Mouse (Mus musculus) neural tube, embryonic 14.5 days (tissue): ENCODE measurements at regions not wholly inside any gene's neighbourhood (a gene's known extent, or its start where the extent isn't known, plus 50 kb on each side); places are given as distances from the start of the nearest gene placed in this dataset.
"Not testable (repeated sequence)": the region's sequence is repeated elsewhere in the genome, so short reads cannot be mapped to it uniquely, and the experiment has no call there.

Source experiments
- ATAC-seq: fragments of 200-750 bp; cut with Nextera tagmentation; 2 replicates; pipeline ENCODE4 v1.8.0; 2017; ENCODE audit warnings: low read depth, mild to moderate bottlenecking, moderate TSS enrichment, moderate library complexity
- H3K27ac ChIP-seq: fragments of 300-500 bp; sonication (generic); 2 replicates; pipeline ENCODE4 v1.5.1; 2014; ENCODE audit warnings: low read depth, mild to moderate bottlenecking, control low read depth, low read length, moderate library complexity, mixed read lengths
- H3K27me3 ChIP-seq: fragments of 300-500 bp; sonication (generic); 2 replicates; pipeline ENCODE4 v1.6.1; 2014; ENCODE audit warnings: low read length; ENCODE audit not compliant: control insufficient read depth, insufficient read depth
- H3K36me3 ChIP-seq: fragments of 300-500 bp; sonication (generic); 2 replicates; pipeline ENCODE4 v1.6.1; 2014; ENCODE audit warnings: low read length, mixed read lengths; ENCODE audit not compliant: control insufficient read depth, insufficient read depth
- H3K4me1 ChIP-seq: fragments of 300-500 bp; sonication (generic); 2 replicates; pipeline ENCODE4 v1.6.1; 2014; ENCODE audit warnings: low read length; ENCODE audit not compliant: control insufficient read depth, insufficient read depth
- H3K4me2 ChIP-seq: fragments of 300-500 bp; sonication (generic); 2 replicates; pipeline ENCODE4 v1.6.1; 2014; ENCODE audit warnings: mild to moderate bottlenecking, low read depth, low read length, control low read depth
- H3K4me3 ChIP-seq: fragments of 300-500 bp; sonication (generic); 2 replicates; pipeline ENCODE4 v1.5.1; 2014; ENCODE audit warnings: low read depth, low read length, control low read depth, mixed read lengths
- H3K9ac ChIP-seq: fragments of 300-500 bp; sonication (generic); replicated peaks from 2 replicates; pipeline ENCODE4 v1.6.1; 2014; ENCODE audit warnings: low read depth, mild to moderate bottlenecking, control low read depth, low read length, mixed read lengths
- H3K9me3 ChIP-seq: fragments of 300-500 bp; sonication (generic); 2 replicates; pipeline ENCODE4 v1.6.1; 2016; ENCODE audit warnings: low read length; ENCODE audit not compliant: control insufficient read depth
- WGBS: fragments of 180-500 bp; shearing (Covaris S2); extraction: QIAGEN DNeasy Blood & Tissue Kit; methylation state at CpG from one replicate; pipeline ENCODE4 v1.1.7; 2014; 5-methylcytosine and 5-hydroxymethylcytosine counted together

- peak; percentile 82 for ATAC-seq
- no peaks in the 10 kb centered on the region for H3K36me3 ChIP-seq
- H3K4me2 ChIP-seq: no peak overlapping the region
- H3K4me1 ChIP-seq: no peaks in the 10 kb centered on the region
- no peak overlapping the region for H3K4me3 ChIP-seq
- no peaks in the 10 kb centered on the region for H3K27me3 ChIP-seq
- 46% methylated on average over 19 of the region's 19 CpGs for WGBS
- H3K27ac ChIP-seq: no peak overlapping the region
- no peak overlapping the region for H3K9ac ChIP-seq
- no peaks in the 10 kb centered on the region for H3K9me3 ChIP-seq
Observed at GRCm38 (mm10) chr7:125166881-125167351, 277.6 kb upstream of the Kdm8 start.

GRCm38 (mm10) chr7:125167666-125168065, 276.8 kb upstream of the Kdm8 start:
- no peak overlapping the region for H3K9ac ChIP-seq
- no peaks in the 10 kb centered on the region for H3K9me3 ChIP-seq
- no peaks in the 10 kb centered on the region for H3K27me3 ChIP-seq
- H3K4me2 ChIP-seq: no peak overlapping the region
- no peak for ATAC-seq
- H3K36me3 ChIP-seq: no peaks in the 10 kb centered on the region
- WGBS: 91% methylated on average over 4 of the region's 4 CpGs
- H3K27ac ChIP-seq: no peak overlapping the region
- no peak overlapping the region for H3K4me3 ChIP-seq
- H3K4me1 ChIP-seq: no peaks in the 10 kb centered on the region

GRCm38 (mm10) chr7:125181548-125181947, 262.9 kb upstream of the Kdm8 start:
- Histone ChIP-seq H3K4me3 (no peak overlapping the region), H3K4me2 (no peak overlapping the region)
- ATAC-seq: no peak

GRCm38 (mm10) chr7:125182266-125182665, 262.2 kb upstream of the Kdm8 start:
- Histone ChIP-seq H3K4me2 (no peak overlapping the region), H3K9me3 (no peaks in the 10 kb centered on the region), H3K4me3 (no peak overlapping the region), H3K4me1 (0 out of 2 replicates have a peak, but pooled peaks cover 2% of the 10 kb centered on the region), H3K27me3 (no peaks in the 10 kb centered on the region), H3K36me3 (no peaks in the 10 kb centered on the region), H3K27ac (no peak overlapping the region), H3K9ac (no peak overlapping the region)
- ATAC-seq: no peak
- 88% methylated on average over 4 of the region's 4 CpGs for WGBS

More at GRCm38 (mm10) chr7:125181548-125181947, 262.9 kb upstream of the Kdm8 start:
- H3K27me3 ChIP-seq: no peaks in the 10 kb centered on the region
- WGBS: 81% methylated on average over 3 of the region's 3 CpGs
- H3K27ac ChIP-seq: no peak overlapping the region
- no peaks in the 10 kb centered on the region for H3K9me3 ChIP-seq
- H3K9ac ChIP-seq: no peak overlapping the region
- H3K36me3 ChIP-seq: no peaks in the 10 kb centered on the region
- 0 out of 2 replicates have a peak, but pooled peaks cover 2% of the 10 kb centered on the region for H3K4me1 ChIP-seq

- H3K36me3 ChIP-seq, H3K9ac ChIP-seq, H3K4me2 ChIP-seq, H3K4me1 ChIP-seq, H3K27me3 ChIP-seq, ATAC-seq, H3K27ac ChIP-seq, H3K4me3 ChIP-seq, H3K9me3 ChIP-seq: not testable (repeated sequence)
- 83% methylated on average over 4 of the region's 4 CpGs for WGBS
Observed at GRCm38 (mm10) chr7:125183011-125183410, 261.5 kb upstream of the Kdm8 start.

- no peak for ATAC-seq
- no peaks in the 10 kb centered on the region for H3K27me3 ChIP-seq
- H3K36me3 ChIP-seq: no peaks in the 10 kb centered on the region
- H3K4me2 ChIP-seq: no peak overlapping the region
- H3K9ac ChIP-seq: no peak overlapping the region
- WGBS: 50% methylated on average over 13 of the region's 13 CpGs
- H3K4me3 ChIP-seq: no peak overlapping the region
- no peak overlapping the region for H3K27ac ChIP-seq
- H3K9me3 ChIP-seq: no peaks in the 10 kb centered on the region
- H3K4me1 ChIP-seq: 0 out of 2 replicates have a peak, but pooled peaks cover 2% of the 10 kb centered on the region
Observed at GRCm38 (mm10) chr7:125185037-125185679, 259.3 kb upstream of the Kdm8 start.

- Histone ChIP-seq H3K9me3 (no peaks in the 10 kb centered on the region), H3K4me1 (0 out of 2 replicates have a peak, but pooled peaks cover 2% of the 10 kb centered on the region)
- WGBS: 88% methylated on average over 10 of the region's 10 CpGs
Observed at GRCm38 (mm10) chr7:125187011-125187740, 257.3 kb upstream of the Kdm8 start.

GRCm38 (mm10) chr7:125188986-125189385, 255.5 kb upstream of the Kdm8 start:
- 63% methylated on average over 5 of the region's 5 CpGs for WGBS
- no peak overlapping the region for H3K4me2 ChIP-seq
- no peak overlapping the region for H3K27ac ChIP-seq
- H3K9me3 ChIP-seq: no peaks in the 10 kb centered on the region
- no peaks in the 10 kb centered on the region for H3K36me3 ChIP-seq
- H3K4me1 ChIP-seq: 0 out of 2 replicates have a peak, but pooled peaks cover 2% of the 10 kb centered on the region
- no peaks in the 10 kb centered on the region for H3K27me3 ChIP-seq
- no peak for ATAC-seq
- no peak overlapping the region for H3K4me3 ChIP-seq
- no peak overlapping the region for H3K9ac ChIP-seq

More at GRCm38 (mm10) chr7:125187011-125187740, 257.3 kb upstream of the Kdm8 start:
- Histone ChIP-seq H3K27ac (no peak overlapping the region), H3K9ac (no peak overlapping the region), H3K4me3 (no peak overlapping the region), H3K27me3 (no peaks in the 10 kb centered on the region), H3K36me3 (no peaks in the 10 kb centered on the region), H3K4me2 (no peak overlapping the region)
- no peak for ATAC-seq

GRCm38 (mm10) chr7:125190067-125190466, 254.4 kb upstream of the Kdm8 start:
- no peak for ATAC-seq
- WGBS: 89% methylated on average over 6 of the region's 6 CpGs
- H3K27ac ChIP-seq: no peak overlapping the region

More at GRCm38 (mm10) chr7:125190067-125190466, 254.4 kb upstream of the Kdm8 start:
- Histone ChIP-seq H3K4me1 (0 out of 2 replicates have a peak, but pooled peaks cover 2% of the 10 kb centered on the region), H3K9ac (no peak overlapping the region), H3K36me3 (no peaks in the 10 kb centered on the region), H3K27me3 (no peaks in the 10 kb centered on the region), H3K4me3 (no peak overlapping the region), H3K4me2 (no peak overlapping the region), H3K9me3 (no peaks in the 10 kb centered on the region)
